Mouse (Mus musculus): ENCODE data around the gene Prm2. TPM values are rescaled to one million over a fixed set of nuclear protein-coding genes. Genes with fewer than 3 reads are reported as not detected.
"Not testable (repeated sequence)": the region's sequence is repeated elsewhere in the genome, so short reads cannot be mapped to it uniquely, and the experiment has no call there.

The Prm2 gene
- polyA plus RNA-seq, 1 experiment from 2014 or later: not detected

DNA sequence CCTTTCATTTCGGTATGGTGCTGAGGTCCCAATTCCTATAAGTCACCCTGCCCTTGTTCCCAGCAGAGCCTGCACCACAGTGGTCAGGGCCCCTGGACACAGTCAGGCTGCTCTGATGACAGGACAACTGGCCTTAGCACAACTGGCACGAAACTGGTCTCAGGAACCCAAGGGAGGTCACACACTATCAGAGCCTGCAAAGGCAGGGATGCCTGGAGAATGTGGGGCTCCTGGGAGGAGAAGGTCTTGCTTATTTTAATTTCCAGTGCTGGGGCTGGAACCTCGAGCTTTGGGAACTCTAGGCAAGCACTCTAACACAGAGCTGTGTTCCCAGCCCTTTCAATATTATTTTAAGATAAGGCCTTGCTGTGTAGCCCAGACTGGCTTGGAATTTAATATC is 24.0 kb upstream of the Prm2 start:
- 77% methylated on average over 3 of the region's 3 CpGs for WGBS
- Histone ChIP-seq H3K9me3 (ENCODE audit: control insufficient read depth, low read length) (no peaks in the 10 kb centered on the region), H3K4me3 (ENCODE audit: low read depth, low read length) (no peak overlapping the region), H3K27ac (ENCODE audit: low read depth, low read length) (no peak overlapping the region), H3K9ac (ENCODE audit: low read length) (no peak overlapping the region), H3K4me2 (ENCODE audit: low read depth) (no peak overlapping the region), H3K4me1 (ENCODE audit: control insufficient read depth, insufficient read depth, low read length) (no peaks in the 10 kb centered on the region), H3K36me3 (ENCODE audit: control insufficient read depth, insufficient read depth, low read length) (no peaks in the 10 kb centered on the region), H3K27me3 (ENCODE audit: control insufficient read depth, insufficient read depth, low read length) (no peaks in the 10 kb centered on the region)
- DNase-seq (ENCODE audit: low spot score) (no peak), ATAC-seq (ENCODE audit: insufficient read depth, low FRiP score, low TSS enrichment) (no peak)

- no peaks in the 10 kb centered on the region for H3K9me3 ChIP-seq (ENCODE audit: control insufficient read depth, low read length)
- H3K36me3 ChIP-seq (ENCODE audit: control insufficient read depth, insufficient read depth, low read length): no peaks in the 10 kb centered on the region
- no peak for DNase-seq (ENCODE audit: low spot score)
- WGBS: 76% methylated on average over 4 of the region's 4 CpGs
- H3K9ac ChIP-seq (ENCODE audit: low read length): no peak overlapping the region
- no peak overlapping the region for H3K4me2 ChIP-seq (ENCODE audit: low read depth)
- no peak overlapping the region for H3K27ac ChIP-seq (ENCODE audit: low read depth, low read length)
- ATAC-seq (ENCODE audit: insufficient read depth, low FRiP score, low TSS enrichment): no peak
- H3K4me3 ChIP-seq (ENCODE audit: low read depth, low read length): no peak overlapping the region
- no peaks in the 10 kb centered on the region for H3K4me1 ChIP-seq (ENCODE audit: control insufficient read depth, insufficient read depth, low read length)
- no peaks in the 10 kb centered on the region for H3K27me3 ChIP-seq (ENCODE audit: control insufficient read depth, insufficient read depth, low read length)
These were observed 22.7 kb upstream of the Prm2 start for GRCm38 (mm10) chr16:10818579-10819135.

GRCm38 (mm10) chr16:10814864-10815263 is 18.9 kb upstream of the Prm2 start:
- no peaks in the 10 kb centered on the region for H3K36me3 ChIP-seq (ENCODE audit: control insufficient read depth, insufficient read depth, low read length)
- H3K9ac ChIP-seq (ENCODE audit: low read length): no peak overlapping the region
- H3K4me2 ChIP-seq (ENCODE audit: low read depth): no peak overlapping the region
- DNase-seq (ENCODE audit: low spot score): no peak
- no peak overlapping the region for H3K27ac ChIP-seq (ENCODE audit: low read depth, low read length)
- no peaks in the 10 kb centered on the region for H3K9me3 ChIP-seq (ENCODE audit: control insufficient read depth, low read length)
- no peak for ATAC-seq (ENCODE audit: insufficient read depth, low FRiP score, low TSS enrichment)
- H3K27me3 ChIP-seq (ENCODE audit: control insufficient read depth, insufficient read depth, low read length): no peaks in the 10 kb centered on the region
- WGBS: 87% methylated on average over 4 of the region's 4 CpGs
- H3K4me3 ChIP-seq (ENCODE audit: low read depth, low read length): no peak overlapping the region
- no peaks in the 10 kb centered on the region for H3K4me1 ChIP-seq (ENCODE audit: control insufficient read depth, insufficient read depth, low read length)

DNA sequence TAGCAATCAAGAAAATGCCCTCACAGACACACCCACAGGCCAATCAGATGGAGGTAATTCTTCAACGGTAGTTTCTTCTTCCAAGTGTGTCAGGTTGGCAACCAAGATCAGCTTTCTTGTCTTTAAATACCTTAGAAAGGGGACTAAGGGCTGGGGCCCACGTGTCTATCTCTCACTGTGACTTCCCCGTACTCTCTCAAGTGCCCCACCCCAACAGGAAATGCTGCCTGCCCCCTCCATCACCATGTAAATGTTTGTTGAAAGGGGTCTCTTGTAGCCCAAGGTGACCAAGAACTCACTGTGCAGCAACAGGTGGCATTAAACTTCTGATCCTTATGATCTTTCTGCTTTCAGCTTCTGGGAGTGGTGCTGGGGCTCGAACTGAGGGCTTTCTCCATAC is 17.8 kb upstream of the Prm2 start:
- no peak for ATAC-seq (ENCODE audit: insufficient read depth, low FRiP score, low TSS enrichment)

GRCm38 (mm10) chr16:10812865-10813371 is 17.0 kb upstream of the Prm2 start, which contains the start of gene Gm11172:
Gene Gm11172, plus strand, starts transcription at chr16:10812915.
- no peak within 1 kb of the TSS for H3K27ac ChIP-seq (ENCODE audit: low read depth, low read length)
- H3K27me3 ChIP-seq (ENCODE audit: control insufficient read depth, insufficient read depth, low read length): no peaks in the 10 kb centered on the region
- H3K9ac ChIP-seq (ENCODE audit: low read length): no peak within 1 kb of the TSS
- H3K4me2 ChIP-seq (ENCODE audit: low read depth): no peak within 1 kb of the TSS
- H3K9me3 ChIP-seq (ENCODE audit: control insufficient read depth, low read length): no peaks in the 10 kb centered on the region
- no peak for DNase-seq (ENCODE audit: low spot score)
- no peak within 1 kb of the TSS for H3K4me3 ChIP-seq (ENCODE audit: low read depth, low read length)
- no peaks in the 10 kb centered on the region for H3K36me3 ChIP-seq (ENCODE audit: control insufficient read depth, insufficient read depth, low read length)
- no peak for ATAC-seq (ENCODE audit: insufficient read depth, low FRiP score, low TSS enrichment)
- 83% methylated on average over 2 of the region's 2 CpGs for WGBS
- no peaks in the 10 kb centered on the region for H3K4me1 ChIP-seq (ENCODE audit: control insufficient read depth, insufficient read depth, low read length)

More for the DNA sequence above, 17.8 kb upstream of the Prm2 start:
- H3K27me3 ChIP-seq (ENCODE audit: control insufficient read depth, insufficient read depth, low read length): no peaks in the 10 kb centered on the region
- H3K4me2 ChIP-seq (ENCODE audit: low read depth): no peak overlapping the region
- H3K4me1 ChIP-seq (ENCODE audit: control insufficient read depth, insufficient read depth, low read length): no peaks in the 10 kb centered on the region
- no peak overlapping the region for H3K27ac ChIP-seq (ENCODE audit: low read depth, low read length)
- no peak for DNase-seq (ENCODE audit: low spot score)
- WGBS: 80% methylated on average over 4 of the region's 4 CpGs
- H3K36me3 ChIP-seq (ENCODE audit: control insufficient read depth, insufficient read depth, low read length): no peaks in the 10 kb centered on the region
- H3K9ac ChIP-seq (ENCODE audit: low read length): no peak overlapping the region
- no peaks in the 10 kb centered on the region for H3K9me3 ChIP-seq (ENCODE audit: control insufficient read depth, low read length)
- H3K4me3 ChIP-seq (ENCODE audit: low read depth, low read length): no peak overlapping the region

- no peak overlapping the region for H3K27ac ChIP-seq (ENCODE audit: low read depth, low read length)
- no peak for ATAC-seq (ENCODE audit: insufficient read depth, low FRiP score, low TSS enrichment)
- no peak overlapping the region for H3K4me2 ChIP-seq (ENCODE audit: low read depth)
- H3K36me3 ChIP-seq (ENCODE audit: control insufficient read depth, insufficient read depth, low read length): no peaks in the 10 kb centered on the region
- 93% methylated on average over 1 of the region's 1 CpGs for WGBS
- no peaks in the 10 kb centered on the region for H3K4me1 ChIP-seq (ENCODE audit: control insufficient read depth, insufficient read depth, low read length)
- no peaks in the 10 kb centered on the region for H3K9me3 ChIP-seq (ENCODE audit: control insufficient read depth, low read length)
- H3K27me3 ChIP-seq (ENCODE audit: control insufficient read depth, insufficient read depth, low read length): no peaks in the 10 kb centered on the region
- DNase-seq (ENCODE audit: low spot score): no peak
- H3K4me3 ChIP-seq (ENCODE audit: low read depth, low read length): no peak overlapping the region
- no peak overlapping the region for H3K9ac ChIP-seq (ENCODE audit: low read length)
These were observed 14.4 kb upstream of the Prm2 start for GRCm38 (mm10) chr16:10810376-10810775.

DNA sequence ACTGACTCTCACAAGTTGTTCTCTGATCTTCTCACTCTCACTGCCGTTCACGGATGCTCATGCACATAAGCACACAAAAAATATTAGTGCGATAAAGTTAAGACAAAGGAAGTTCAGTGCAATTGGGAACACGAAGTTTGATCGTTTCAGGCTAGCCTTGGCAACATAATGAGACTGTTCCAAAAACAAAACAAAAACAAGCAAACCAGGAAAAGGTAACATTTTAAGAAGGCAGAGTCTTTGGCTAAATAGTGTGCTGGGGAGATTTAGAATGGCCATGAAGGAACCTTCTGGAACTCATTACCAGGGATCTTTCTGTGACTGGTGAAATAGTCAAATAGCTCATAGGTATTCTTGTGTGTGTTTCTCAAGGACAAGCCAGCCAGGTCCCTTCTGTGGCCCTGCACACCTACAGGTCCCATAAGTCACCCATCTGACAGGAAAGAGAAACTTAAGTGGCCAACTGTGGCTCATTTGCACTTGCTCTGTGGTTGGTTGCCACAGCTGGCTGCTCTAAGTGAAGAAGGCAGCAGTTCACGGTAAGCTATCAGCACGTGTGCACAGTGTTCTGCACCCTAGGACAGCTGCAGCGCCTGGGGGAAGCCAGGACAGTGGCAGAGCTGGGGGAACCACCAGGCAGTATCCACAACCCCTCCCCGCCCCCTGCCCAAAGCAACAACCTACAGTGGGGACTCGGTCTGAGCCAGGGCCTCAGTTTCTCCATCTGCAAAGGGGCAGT is 10.0 kb upstream of the Prm2 start, which contains the start of gene Prm1:
Prm1 (minus strand) TSS at position 51 of the 739 bp plus-strand sequence.
- no peak within 1 kb of the TSS for H3K4me2 ChIP-seq (ENCODE audit: low read depth)
- no peaks in the 10 kb centered on the region for H3K9me3 ChIP-seq (ENCODE audit: control insufficient read depth, low read length)
- H3K4me3 ChIP-seq (ENCODE audit: low read depth, low read length): no peak within 1 kb of the TSS
- H3K4me1 ChIP-seq (ENCODE audit: control insufficient read depth, insufficient read depth, low read length): no peaks in the 10 kb centered on the region
- 81% methylated on average over 10 of the region's 10 CpGs for WGBS
- no peak for DNase-seq (ENCODE audit: low spot score)
- ATAC-seq (ENCODE audit: insufficient read depth, low FRiP score, low TSS enrichment): no peak
- H3K27me3 ChIP-seq (ENCODE audit: control insufficient read depth, insufficient read depth, low read length): no peaks in the 10 kb centered on the region
- no peak within 1 kb of the TSS for H3K27ac ChIP-seq (ENCODE audit: low read depth, low read length)
- H3K36me3 ChIP-seq (ENCODE audit: control insufficient read depth, insufficient read depth, low read length): no peaks in the 10 kb centered on the region
- H3K9ac ChIP-seq (ENCODE audit: low read length): no peak within 1 kb of the TSS

GRCm38 (mm10) chr16:10802420-10802819 is 6.5 kb upstream of the Prm2 start:
- ATAC-seq (ENCODE audit: insufficient read depth, low FRiP score, low TSS enrichment); H3K4me2 ChIP-seq (ENCODE audit: low read depth); H3K27me3 ChIP-seq (ENCODE audit: control insufficient read depth, insufficient read depth, low read length); H3K9ac ChIP-seq (ENCODE audit: low read length); H3K9me3 ChIP-seq (ENCODE audit: control insufficient read depth, low read length); H3K36me3 ChIP-seq (ENCODE audit: control insufficient read depth, insufficient read depth, low read length); H3K4me3 ChIP-seq (ENCODE audit: low read depth, low read length); DNase-seq (ENCODE audit: low spot score); H3K4me1 ChIP-seq (ENCODE audit: control insufficient read depth, insufficient read depth, low read length); H3K27ac ChIP-seq (ENCODE audit: low read depth, low read length): not testable (repeated sequence)
- WGBS: 80% methylated on average over 3 of the region's 3 CpGs

DNA sequence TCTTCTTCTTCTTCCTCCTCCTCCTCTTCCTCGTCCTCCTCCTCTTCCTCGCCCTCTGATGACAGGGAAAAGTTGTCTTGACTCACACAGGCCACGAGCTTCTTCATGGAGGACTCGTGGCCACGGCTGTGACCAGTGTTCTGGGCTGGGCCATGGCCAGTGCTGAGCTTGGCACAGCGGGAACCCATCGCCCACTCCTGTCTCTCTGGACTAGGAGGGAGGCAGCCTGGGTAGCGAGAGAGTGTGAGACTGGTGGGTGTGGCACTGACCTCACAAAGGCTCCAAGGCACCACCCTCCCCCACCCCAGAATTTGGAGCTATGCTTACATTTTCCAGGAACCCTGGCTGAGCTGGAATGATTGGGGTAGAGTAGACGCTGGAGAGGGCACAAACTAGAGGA is 5.2 kb downstream of the Prm2 start, which contains the start of gene Prm3:
Prm3 (minus strand) TSS at position 213 of the 400 bp plus-strand sequence.
- H3K9me3 ChIP-seq (ENCODE audit: control insufficient read depth, low read length): no peaks in the 10 kb centered on the region
- peaks cover 2% of the 10 kb centered on the region; the same call in 1 of the 2 replicates for H3K4me1 ChIP-seq (ENCODE audit: control insufficient read depth, insufficient read depth, low read length)
- H3K27ac ChIP-seq (ENCODE audit: low read depth, low read length): no peak within 1 kb of the TSS
- no peak within 1 kb of the TSS for H3K4me2 ChIP-seq (ENCODE audit: low read depth)
- DNase-seq (ENCODE audit: low spot score): no peak
- no peaks in the 10 kb centered on the region for H3K36me3 ChIP-seq (ENCODE audit: control insufficient read depth, insufficient read depth, low read length)
- no peak within 1 kb of the TSS for H3K9ac ChIP-seq (ENCODE audit: low read length)
- no peaks in the 10 kb centered on the region for H3K27me3 ChIP-seq (ENCODE audit: control insufficient read depth, insufficient read depth, low read length)
- H3K4me3 ChIP-seq (ENCODE audit: low read depth, low read length): no peak within 1 kb of the TSS
- 77% methylated on average over 9 of the region's 9 CpGs for WGBS
- ATAC-seq (ENCODE audit: insufficient read depth, low FRiP score, low TSS enrichment): no peak

Data from neural tube, embryonic 11.5 days (tissue).